Mouse (Mus musculus): ENCODE measurements around the gene 1700023F06Rik. TPM values are rescaled to one million over a fixed set of nuclear protein-coding genes. Genes with fewer than 3 reads are reported as not detected.
"Not testable (repeated sequence)": the region's sequence is repeated elsewhere in the genome, so short reads cannot be mapped to it uniquely, and the experiment has no call there.

Gene 1700023F06Rik
- polyA plus RNA-seq, 1 experiment from 2014 or later, result 2.4 TPM

GRCm38 (mm10) chr11:103231367-103231766 lies 23.0 kb upstream of the 1700023F06Rik start:
- Histone ChIP-seq H3K27me3 (ENCODE audit: control insufficient read depth, insufficient read depth, low read length) (no peaks in the 10 kb centered on the region), H3K4me2 (ENCODE audit: low read depth, low read length) (no peak overlapping the region), H3K9ac (replicated peaks; ENCODE audit: low read depth, low read length) (no peak overlapping the region), H3K4me1 (ENCODE audit: control insufficient read depth, insufficient read depth, low read length) (no peaks in the 10 kb centered on the region), H3K36me3 (ENCODE audit: control insufficient read depth, insufficient read depth, low read length) (peaks cover 28% of the 10 kb centered on the region), H3K4me3 (ENCODE audit: low read depth, low read length) (no peak overlapping the region), H3K27ac (ENCODE audit: low read depth, low read length) (no peak overlapping the region), H3K9me3 (ENCODE audit: control insufficient read depth, low read length) (no peaks in the 10 kb centered on the region)
- no peak for ATAC-seq (ENCODE audit: low read depth)
- 97% methylated on average over 7 of the region's 7 CpGs for WGBS

DNA sequence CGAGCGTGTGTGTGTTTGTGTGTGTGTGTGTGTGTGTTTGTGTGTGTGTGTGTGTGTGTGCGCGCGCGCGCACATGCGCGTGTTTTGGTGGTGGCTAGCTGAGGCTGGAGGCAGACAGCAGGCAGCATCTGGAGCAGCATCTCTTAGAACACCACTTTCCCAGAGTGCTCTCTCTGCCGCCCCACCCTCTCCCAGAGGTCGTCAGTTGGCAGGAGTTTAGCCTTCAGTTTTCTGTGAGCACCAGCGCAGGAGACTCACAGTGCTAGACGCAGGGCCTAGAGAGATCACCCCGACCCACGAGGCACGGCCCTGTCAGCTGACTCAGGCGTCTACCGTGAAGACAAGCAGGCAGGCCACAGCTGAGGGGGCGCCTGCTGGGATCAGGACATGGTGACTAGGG lies 22.3 kb upstream of the 1700023F06Rik start:
- peaks cover 30% of the 10 kb centered on the region for H3K36me3 ChIP-seq (ENCODE audit: control insufficient read depth, insufficient read depth, low read length)
- H3K9ac ChIP-seq (replicated peaks; ENCODE audit: low read depth, low read length), result no peak overlapping the region
- H3K27me3 ChIP-seq (ENCODE audit: control insufficient read depth, insufficient read depth, low read length), result no peaks in the 10 kb centered on the region
- H3K9me3 ChIP-seq (ENCODE audit: control insufficient read depth, low read length), result no peaks in the 10 kb centered on the region
- H3K27ac ChIP-seq (ENCODE audit: low read depth, low read length), result no peak overlapping the region
- ATAC-seq (ENCODE audit: low read depth), result no peak
- 90% methylated on average over 19 of the region's 19 CpGs for WGBS
- no peaks in the 10 kb centered on the region for H3K4me1 ChIP-seq (ENCODE audit: control insufficient read depth, insufficient read depth, low read length)
- no peak overlapping the region for H3K4me2 ChIP-seq (ENCODE audit: low read depth, low read length)
- no peak overlapping the region for H3K4me3 ChIP-seq (ENCODE audit: low read depth, low read length)

GRCm38 (mm10) chr11:103229608-103230007 lies 21.2 kb upstream of the 1700023F06Rik start:
- Histone ChIP-seq H3K9me3 (ENCODE audit: control insufficient read depth, low read length) (no peaks in the 10 kb centered on the region), H3K27me3 (ENCODE audit: control insufficient read depth, insufficient read depth, low read length) (no peaks in the 10 kb centered on the region), H3K4me3 (ENCODE audit: low read depth, low read length) (no peak overlapping the region), H3K36me3 (ENCODE audit: control insufficient read depth, insufficient read depth, low read length) (peaks cover 37% of the 10 kb centered on the region), H3K4me1 (ENCODE audit: control insufficient read depth, insufficient read depth, low read length) (no peaks in the 10 kb centered on the region), H3K27ac (ENCODE audit: low read depth, low read length) (no peak overlapping the region), H3K4me2 (ENCODE audit: low read depth, low read length) (no peak overlapping the region), H3K9ac (replicated peaks; ENCODE audit: low read depth, low read length) (no peak overlapping the region)
- no peak for ATAC-seq (ENCODE audit: low read depth)
- WGBS, result 96% methylated on average over 2 of the region's 2 CpGs

GRCm38 (mm10) chr11:103223951-103224456 lies 15.6 kb upstream of the 1700023F06Rik start:
- Histone ChIP-seq H3K36me3 (ENCODE audit: control insufficient read depth, insufficient read depth, low read length) (peaks cover 34% of the 10 kb centered on the region), H3K4me1 (ENCODE audit: control insufficient read depth, insufficient read depth, low read length) (no peaks in the 10 kb centered on the region), H3K4me2 (ENCODE audit: low read depth, low read length) (no peak overlapping the region), H3K27ac (ENCODE audit: low read depth, low read length) (no peak overlapping the region), H3K9me3 (ENCODE audit: control insufficient read depth, low read length) (no peaks in the 10 kb centered on the region), H3K4me3 (ENCODE audit: low read depth, low read length) (no peak overlapping the region), H3K9ac (replicated peaks; ENCODE audit: low read depth, low read length) (no peak overlapping the region), H3K27me3 (ENCODE audit: control insufficient read depth, insufficient read depth, low read length) (no peaks in the 10 kb centered on the region)
- ATAC-seq (ENCODE audit: low read depth), result no peak
- WGBS, result 67% methylated on average over 18 of the region's 18 CpGs

DNA sequence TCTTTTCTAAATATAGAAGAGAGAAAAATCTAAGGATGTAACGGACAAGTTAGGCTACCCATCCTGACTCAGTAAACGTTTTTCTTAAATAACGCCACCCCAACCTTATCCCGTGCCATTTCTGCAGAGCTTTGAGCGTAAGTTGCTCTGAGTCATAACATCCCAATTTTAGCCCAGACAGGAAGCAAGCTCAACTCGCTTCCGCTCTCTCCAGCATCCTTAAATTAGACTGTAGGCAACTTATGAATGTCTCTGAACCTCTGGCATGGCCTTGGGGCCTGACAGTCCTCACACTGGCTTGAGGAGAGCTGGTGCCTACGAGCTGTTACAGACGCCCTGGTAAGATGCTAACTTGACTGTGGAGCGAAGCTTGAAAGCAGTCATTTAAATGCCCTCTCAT lies 15.1 kb upstream of the 1700023F06Rik start:
- peaks cover 34% of the 10 kb centered on the region for H3K36me3 ChIP-seq (ENCODE audit: control insufficient read depth, insufficient read depth, low read length)
- H3K4me3 ChIP-seq (ENCODE audit: low read depth, low read length), result no peak overlapping the region
- H3K27ac ChIP-seq (ENCODE audit: low read depth, low read length), result no peak overlapping the region
- H3K9ac ChIP-seq (replicated peaks; ENCODE audit: low read depth, low read length), result no peak overlapping the region
- H3K4me2 ChIP-seq (ENCODE audit: low read depth, low read length), result no peak overlapping the region
- H3K4me1 ChIP-seq (ENCODE audit: control insufficient read depth, insufficient read depth, low read length), result peaks cover 3% of the 10 kb centered on the region; the same call in 1 of the 2 replicates
- no peak for ATAC-seq (ENCODE audit: low read depth)
- H3K27me3 ChIP-seq (ENCODE audit: control insufficient read depth, insufficient read depth, low read length), result no peaks in the 10 kb centered on the region
- H3K9me3 ChIP-seq (ENCODE audit: control insufficient read depth, low read length), result no peaks in the 10 kb centered on the region
- WGBS, result 88% methylated on average over 10 of the region's 10 CpGs

DNA sequence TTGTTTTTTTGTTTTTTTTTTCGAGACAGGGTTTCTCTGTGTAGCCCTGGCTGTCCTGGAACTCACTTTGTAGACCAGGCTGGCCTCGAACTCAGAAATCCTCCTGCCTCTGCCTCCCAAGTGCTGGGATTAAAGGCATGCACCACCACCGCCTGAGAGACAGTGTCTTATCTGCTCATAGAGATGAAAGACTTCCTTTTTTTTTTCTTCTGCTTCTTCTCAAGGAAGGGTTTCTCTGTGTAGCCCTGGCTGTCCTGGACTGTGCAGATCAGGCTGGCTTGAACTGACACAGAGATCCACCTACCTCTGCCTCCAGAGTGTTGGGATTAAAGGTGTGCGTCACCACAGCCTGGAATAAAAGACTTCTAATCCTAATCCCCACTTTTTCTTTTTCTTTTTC lies 14.4 kb upstream of the 1700023F06Rik start:
- peaks cover 33% of the 10 kb centered on the region for H3K36me3 ChIP-seq (ENCODE audit: control insufficient read depth, insufficient read depth, low read length)
- WGBS, result 95% methylated on average over 4 of the region's 4 CpGs
- H3K4me1 ChIP-seq (ENCODE audit: control insufficient read depth, insufficient read depth, low read length), result not testable (repeated sequence)

GRCm38 (mm10) chr11:103221437-103221836 lies 13.1 kb upstream of the 1700023F06Rik start:
- no peak overlapping the region for H3K9ac ChIP-seq (replicated peaks; ENCODE audit: low read depth, low read length)
- no peak for ATAC-seq (ENCODE audit: low read depth)
- 92% methylated on average over 6 of the region's 6 CpGs for WGBS
- H3K4me2 ChIP-seq (ENCODE audit: low read depth, low read length), result no peak overlapping the region
- H3K27ac ChIP-seq (ENCODE audit: low read depth, low read length), result no peak overlapping the region
- peaks cover 6% of the 10 kb centered on the region; the same call in 1 of the 2 replicates for H3K4me1 ChIP-seq (ENCODE audit: control insufficient read depth, insufficient read depth, low read length)
- peaks cover 20% of the 10 kb centered on the region for H3K36me3 ChIP-seq (ENCODE audit: control insufficient read depth, insufficient read depth, low read length)
- H3K4me3 ChIP-seq (ENCODE audit: low read depth, low read length), result no peak overlapping the region
- no peaks in the 10 kb centered on the region; the same call in 1 of the 2 replicates for H3K9me3 ChIP-seq (ENCODE audit: control insufficient read depth, low read length)
- no peaks in the 10 kb centered on the region for H3K27me3 ChIP-seq (ENCODE audit: control insufficient read depth, insufficient read depth, low read length)

More for the DNA sequence above, 14.4 kb upstream of the 1700023F06Rik start:
- not testable (repeated sequence) for H3K4me3 ChIP-seq (ENCODE audit: low read depth, low read length); H3K9ac ChIP-seq (replicated peaks; ENCODE audit: low read depth, low read length); H3K27ac ChIP-seq (ENCODE audit: low read depth, low read length); H3K4me2 ChIP-seq (ENCODE audit: low read depth, low read length); ATAC-seq (ENCODE audit: low read depth); H3K27me3 ChIP-seq (ENCODE audit: control insufficient read depth, insufficient read depth, low read length); H3K9me3 ChIP-seq (ENCODE audit: control insufficient read depth, low read length)

- Histone ChIP-seq H3K4me3 (ENCODE audit: low read depth, low read length) (no peak overlapping the region), H3K27ac (ENCODE audit: low read depth, low read length) (no peak overlapping the region), H3K4me2 (ENCODE audit: low read depth, low read length) (no peak overlapping the region), H3K4me1 (ENCODE audit: control insufficient read depth, insufficient read depth, low read length) (peaks cover 6% of the 10 kb centered on the region; the same call in 1 of the 2 replicates), H3K9me3 (ENCODE audit: control insufficient read depth, low read length) (no peaks in the 10 kb centered on the region; the same call in 1 of the 2 replicates), H3K36me3 (ENCODE audit: control insufficient read depth, insufficient read depth, low read length) (peaks cover 13% of the 10 kb centered on the region), H3K27me3 (ENCODE audit: control insufficient read depth, insufficient read depth, low read length) (no peaks in the 10 kb centered on the region), H3K9ac (replicated peaks; ENCODE audit: low read depth, low read length) (no peak overlapping the region)
- ATAC-seq (ENCODE audit: low read depth), result no peak
- 76% methylated on average over 4 of the region's 4 CpGs for WGBS
Observed at GRCm38 (mm10) chr11:103219995-103220394, 11.6 kb upstream of the 1700023F06Rik start.

DNA sequence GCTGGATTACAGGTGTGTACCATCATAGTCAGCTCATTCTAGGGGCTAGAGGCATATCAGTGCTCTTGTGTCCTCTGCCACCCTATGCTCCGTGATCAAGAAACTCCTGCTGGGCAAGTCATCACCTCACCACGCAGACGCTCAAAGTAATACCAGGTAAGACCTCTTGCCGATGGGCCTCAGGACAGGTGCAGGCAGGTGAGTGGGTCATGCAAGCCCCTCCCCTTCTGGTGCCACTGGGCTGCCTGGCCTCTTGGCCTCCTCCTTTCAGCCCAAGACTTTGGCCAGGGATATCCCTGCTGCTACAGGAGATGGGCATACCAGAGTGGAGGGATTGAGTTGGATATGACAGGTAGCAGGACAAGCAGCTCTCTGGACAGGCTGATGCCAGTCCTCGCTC lies 10.9 kb upstream of the 1700023F06Rik start:
- H3K36me3 ChIP-seq (ENCODE audit: control insufficient read depth, insufficient read depth, low read length), result peaks cover 11% of the 10 kb centered on the region
- H3K4me2 ChIP-seq (ENCODE audit: low read depth, low read length), result no peak overlapping the region
- no peaks in the 10 kb centered on the region for H3K27me3 ChIP-seq (ENCODE audit: control insufficient read depth, insufficient read depth, low read length)
- ATAC-seq (ENCODE audit: low read depth), result no peak
- H3K4me3 ChIP-seq (ENCODE audit: low read depth, low read length), result no peak overlapping the region
- no peaks in the 10 kb centered on the region; the same call in 1 of the 2 replicates for H3K9me3 ChIP-seq (ENCODE audit: control insufficient read depth, low read length)
- H3K9ac ChIP-seq (replicated peaks; ENCODE audit: low read depth, low read length), result no peak overlapping the region
- H3K4me1 ChIP-seq (ENCODE audit: control insufficient read depth, insufficient read depth, low read length), result peaks cover 6% of the 10 kb centered on the region; the same call in 1 of the 2 replicates
- WGBS, result 84% methylated on average over 5 of the region's 5 CpGs
- H3K27ac ChIP-seq (ENCODE audit: low read depth, low read length), result no peak overlapping the region
